Mouse (Mus musculus) G1E-ER4 (cell line): ENCODE measurements around the gene Pdcd1lg2. TPM values are rescaled to one million over a fixed set of nuclear protein-coding genes. Genes with fewer than 3 reads are reported as not detected.

Experiments
- GATA1 ChIP-seq: IDR thresholded peaks from one replicate; pipeline ENCODE4 v1.8.0; 2012; ENCODE audit warnings: low read length, inconsistent platforms
- polyA plus RNA-seq: library from polyadenylated mRNA; stranded (reverse); fragments of >175 nt; gene quantifications from 2 replicates; pipeline ENCODE4 v1.2.3, GENCODE M21; 2012

The Pdcd1lg2 gene
- polyA plus RNA-seq, 1 experiment, result 0.12 TPM

DNA sequence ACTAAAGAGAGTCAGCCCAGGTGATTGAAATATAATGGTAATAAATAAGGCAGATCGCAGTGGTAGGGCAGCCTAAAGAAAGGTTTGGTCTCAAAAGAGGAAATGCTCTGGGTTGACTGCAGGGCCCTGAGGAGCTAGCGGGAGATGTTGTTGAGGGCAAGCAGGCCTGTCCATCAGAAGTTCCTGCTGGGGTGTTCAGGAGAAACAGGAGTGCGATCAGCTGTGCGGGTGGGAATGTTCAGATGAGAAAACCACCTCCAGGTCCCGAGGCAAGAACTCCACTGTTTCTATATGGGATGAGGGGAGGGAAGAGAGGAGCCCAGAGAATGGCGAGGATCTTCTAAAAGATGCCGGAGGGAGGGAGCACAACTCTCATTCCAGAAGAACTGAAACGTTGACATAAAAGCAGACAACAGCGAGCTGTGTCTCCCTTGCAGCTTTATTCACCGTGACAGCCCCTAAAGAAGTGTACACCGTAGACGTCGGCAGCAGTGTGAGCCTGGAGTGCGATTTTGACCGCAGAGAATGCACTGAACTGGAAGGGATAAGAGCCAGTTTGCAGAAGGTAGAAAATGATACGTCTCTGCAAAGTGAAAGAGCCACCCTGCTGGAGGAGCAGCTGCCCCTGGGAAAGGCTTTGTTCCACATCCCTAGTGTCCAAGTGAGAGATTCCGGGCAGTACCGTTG, 26.2 kb downstream of the Pdcd1lg2 start:
- TF ChIP-seq GATA1, result no peak

DNA sequence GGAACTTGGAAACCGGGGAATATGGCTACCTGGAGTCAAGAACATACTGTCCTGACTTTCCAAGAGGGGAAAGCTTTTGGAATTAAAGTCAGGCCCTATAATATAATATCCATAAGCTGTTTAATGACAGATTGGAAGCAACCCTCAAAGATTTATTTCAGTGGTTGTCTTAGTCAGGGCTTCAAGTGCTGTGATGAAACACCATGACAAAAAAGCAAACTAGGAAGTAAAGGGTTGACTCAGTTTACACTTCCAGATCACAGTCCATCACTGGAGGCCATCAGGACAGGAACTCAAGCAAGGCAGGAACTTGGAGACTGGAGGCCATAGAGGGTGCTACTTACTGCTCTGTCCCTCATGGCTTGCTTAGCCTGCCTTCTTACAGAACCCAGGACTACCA, 27.1 kb downstream of the Pdcd1lg2 start:
- TF ChIP-seq GATA1, result no peak

DNA sequence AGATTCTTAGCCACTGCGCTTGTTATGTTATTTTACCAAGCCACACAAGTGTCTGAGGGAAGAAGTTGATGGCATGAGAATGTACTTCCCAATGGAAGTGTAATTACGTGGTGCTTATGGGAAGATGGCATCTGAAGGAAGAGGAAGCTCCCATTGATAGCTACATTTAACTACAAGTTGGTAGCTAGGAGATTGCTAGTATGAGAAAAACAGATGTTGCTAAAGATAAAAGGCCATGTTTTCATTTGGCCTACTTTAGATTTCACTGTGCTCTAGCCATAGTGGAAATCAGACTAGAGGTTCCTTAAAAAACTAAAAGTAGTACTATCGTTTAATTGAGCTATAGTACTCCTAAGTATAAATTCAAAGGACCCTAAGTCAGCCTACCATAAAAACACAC, 28.5 kb downstream of the Pdcd1lg2 start:
- peak; percentile 58 for TF ChIP-seq GATA1

DNA sequence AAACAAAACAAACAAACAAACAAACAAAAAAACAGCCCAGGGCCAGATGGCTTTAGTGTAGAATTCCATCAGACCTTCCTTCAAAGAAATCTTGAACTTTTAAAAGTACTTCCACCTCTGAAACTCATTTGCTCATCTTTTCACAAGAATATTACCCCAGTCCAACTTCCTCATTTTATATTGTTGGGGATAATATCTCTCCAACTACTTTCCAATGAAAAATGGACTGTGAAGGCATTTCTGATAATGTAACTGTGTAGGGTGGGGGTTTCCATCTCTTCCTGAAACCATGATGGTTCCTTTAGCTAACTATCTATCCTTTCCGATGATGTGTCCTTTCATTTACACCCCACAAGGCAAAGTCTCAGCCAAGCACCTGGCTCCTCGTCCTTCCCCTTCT, 31.8 kb downstream of the Pdcd1lg2 start:
- TF ChIP-seq GATA1, result no peak

DNA sequence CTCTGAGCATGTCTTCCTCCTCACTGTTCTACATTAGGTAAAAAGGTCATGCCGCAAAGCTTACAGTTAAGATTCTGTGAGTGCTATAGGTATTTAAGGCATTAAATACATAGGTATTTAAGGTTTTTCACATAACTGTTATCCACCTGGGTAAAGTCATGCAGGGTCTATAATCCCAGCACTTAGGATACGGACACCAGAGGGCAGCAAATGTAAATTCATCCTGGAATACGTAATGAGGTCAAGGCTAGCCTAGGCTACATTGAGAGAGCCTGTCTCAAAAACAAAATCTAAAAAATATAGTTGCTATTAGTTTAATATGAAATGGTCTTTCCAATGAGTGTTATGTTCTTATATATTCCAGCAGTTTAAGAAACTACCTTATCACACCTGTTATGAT, 33.6 kb downstream of the Pdcd1lg2 start:
- no peak for TF ChIP-seq GATA1

DNA sequence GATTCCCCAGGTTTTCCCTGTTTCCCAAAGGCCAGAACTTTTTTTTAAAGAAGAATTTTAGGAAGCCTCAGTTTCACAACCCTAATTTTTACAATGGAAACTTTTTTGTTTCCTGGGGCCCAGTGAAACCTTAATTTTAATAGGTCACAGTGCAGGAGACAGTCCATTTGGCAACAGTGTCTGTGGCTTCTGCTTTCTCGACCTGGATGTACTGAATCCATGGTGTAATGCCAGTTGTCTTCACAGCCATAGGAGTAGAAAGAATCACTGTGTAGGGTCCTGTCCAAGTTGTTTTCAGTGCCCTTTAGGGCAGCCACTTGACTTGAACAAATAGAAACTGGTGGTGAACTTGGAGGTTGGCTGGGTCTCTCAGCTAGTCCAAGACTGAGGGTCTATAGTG, 37.7 kb downstream of the Pdcd1lg2 start:
- TF ChIP-seq GATA1, result no peak

DNA sequence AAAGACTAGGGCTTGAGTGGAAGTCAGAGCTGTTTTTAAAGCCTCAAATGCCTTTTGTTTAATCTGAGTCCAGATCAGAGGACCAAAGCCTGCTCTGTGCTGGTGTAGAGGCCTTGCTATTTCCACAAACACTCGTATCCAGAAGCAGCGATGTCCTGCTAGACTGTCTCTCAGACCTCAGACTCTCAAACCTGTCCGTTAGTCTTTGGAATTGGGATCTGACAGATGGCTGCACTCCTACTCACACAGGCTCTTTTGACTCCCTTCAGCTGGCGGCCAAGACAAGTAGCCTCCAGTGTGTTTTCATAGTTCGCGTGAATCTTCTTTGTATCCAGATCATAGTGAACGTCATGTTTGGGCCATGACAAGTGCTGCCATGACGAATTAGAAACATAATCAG, 39.7 kb downstream of the Pdcd1lg2 start:
- TF ChIP-seq GATA1, result no peak

DNA sequence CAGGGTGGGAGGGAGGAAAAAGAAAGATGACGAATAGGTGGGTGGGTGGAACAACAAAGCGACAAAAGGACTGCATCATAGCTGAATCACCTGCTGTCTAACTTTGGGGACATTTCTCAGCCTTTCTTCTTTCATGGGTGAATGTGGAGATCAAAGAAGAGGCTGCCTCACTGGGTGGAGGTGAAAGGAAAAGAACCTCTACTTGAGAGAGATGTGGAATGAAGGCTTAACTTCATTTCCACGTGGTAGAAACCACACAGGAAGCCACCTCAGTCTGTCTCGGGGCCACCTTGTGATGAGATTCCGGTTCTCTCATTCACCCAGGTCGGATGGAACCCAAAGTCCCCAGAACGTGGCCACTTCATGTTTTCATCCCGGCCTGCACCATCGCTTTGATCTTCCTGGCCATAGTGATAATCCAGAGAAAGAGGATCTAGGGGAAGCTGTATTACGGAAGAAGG, 43.5 kb downstream of the Pdcd1lg2 start:
- TF ChIP-seq GATA1, result no peak

DNA sequence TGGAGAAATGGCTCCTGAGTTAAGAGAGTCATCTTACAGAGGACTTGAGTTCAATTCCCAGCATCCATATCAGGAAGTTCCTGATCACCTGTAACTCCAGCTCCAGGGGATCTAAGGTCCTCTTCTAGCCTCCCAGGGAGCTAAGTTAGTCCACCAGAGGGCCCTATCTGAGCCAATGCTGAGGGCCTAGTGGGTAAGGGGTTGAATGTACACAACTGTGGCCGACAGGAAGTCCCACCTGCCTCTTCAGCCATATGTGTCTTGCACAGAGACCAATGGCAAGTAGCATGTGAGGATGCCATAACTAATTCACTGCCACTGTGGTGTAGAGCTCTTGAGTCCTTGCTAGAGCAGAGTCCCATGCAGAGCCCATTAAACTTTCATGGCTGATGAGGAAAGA, 44.4 kb downstream of the Pdcd1lg2 start:
- TF ChIP-seq GATA1, result no peak

DNA sequence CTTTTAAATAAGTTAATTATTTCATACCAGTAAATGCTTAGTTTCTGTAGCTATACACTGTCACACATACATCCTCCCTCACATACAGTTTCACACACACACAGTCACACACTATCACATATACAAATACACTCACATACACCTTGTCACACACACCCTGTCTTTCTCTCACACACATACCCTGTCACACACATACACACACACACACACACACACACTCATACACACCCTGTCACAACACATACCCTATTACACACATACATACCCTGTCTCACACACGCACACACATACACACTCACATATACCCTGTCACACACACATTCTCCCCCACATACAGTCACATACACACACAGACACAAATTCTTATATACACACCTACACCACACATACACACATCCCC, 47.3 kb downstream of the Pdcd1lg2 start:
- no peak for TF ChIP-seq GATA1

DNA sequence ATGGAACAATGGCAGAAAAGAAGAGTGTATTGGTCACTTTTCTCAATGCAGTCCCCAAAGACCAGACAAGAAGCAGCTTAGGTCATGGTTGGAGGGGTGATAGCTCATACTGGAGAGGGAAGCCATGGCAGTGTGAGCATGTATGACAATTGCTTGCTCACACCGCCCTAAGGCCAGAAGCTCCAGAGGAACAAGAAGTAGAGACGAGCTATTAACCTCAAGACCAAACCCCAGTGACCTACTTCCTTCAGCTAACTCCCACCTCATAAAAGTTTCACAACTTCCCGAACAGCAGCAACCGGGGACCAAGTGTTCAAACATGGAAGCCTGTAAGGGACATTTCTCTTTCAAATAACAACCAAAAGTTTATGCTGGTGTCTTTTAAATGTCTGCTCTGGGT, 51.7 kb downstream of the Pdcd1lg2 start:
- no peak for TF ChIP-seq GATA1

DNA sequence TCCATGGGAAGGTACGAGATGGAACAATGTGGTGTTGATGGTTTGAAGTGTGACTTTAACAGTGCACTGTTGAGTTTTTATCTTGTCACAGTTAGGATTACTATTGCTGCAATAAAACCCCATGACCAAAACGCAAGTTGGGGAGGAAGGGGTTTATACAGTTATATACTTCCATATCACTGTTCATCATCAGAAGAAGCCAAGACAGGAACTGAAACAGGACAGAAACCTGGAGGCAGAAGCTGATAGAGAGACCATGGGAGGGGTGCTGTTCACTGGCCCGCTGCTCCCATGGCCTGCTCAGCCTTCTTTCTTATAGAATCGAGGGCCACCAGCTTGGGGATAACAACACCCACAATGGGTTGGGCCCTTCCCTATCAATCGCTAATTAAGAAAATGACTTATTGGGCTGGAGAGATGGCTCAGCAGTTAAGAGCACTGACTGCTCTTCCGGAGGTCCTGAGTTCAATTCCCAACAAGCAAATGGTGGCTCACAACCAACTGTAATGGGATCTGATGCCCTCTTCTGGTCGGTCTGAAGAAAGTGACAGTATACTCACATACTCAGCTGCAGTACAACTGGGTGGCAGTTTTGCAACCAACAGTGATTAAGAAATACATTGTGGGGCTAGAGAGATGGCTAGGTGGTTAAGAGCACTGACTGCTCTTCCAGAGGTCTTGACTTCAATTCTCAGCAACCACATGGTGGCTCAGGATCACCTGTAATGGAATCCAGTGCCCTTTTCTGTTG, 53.1 kb downstream of the Pdcd1lg2 start:
- TF ChIP-seq GATA1, result no peak

DNA sequence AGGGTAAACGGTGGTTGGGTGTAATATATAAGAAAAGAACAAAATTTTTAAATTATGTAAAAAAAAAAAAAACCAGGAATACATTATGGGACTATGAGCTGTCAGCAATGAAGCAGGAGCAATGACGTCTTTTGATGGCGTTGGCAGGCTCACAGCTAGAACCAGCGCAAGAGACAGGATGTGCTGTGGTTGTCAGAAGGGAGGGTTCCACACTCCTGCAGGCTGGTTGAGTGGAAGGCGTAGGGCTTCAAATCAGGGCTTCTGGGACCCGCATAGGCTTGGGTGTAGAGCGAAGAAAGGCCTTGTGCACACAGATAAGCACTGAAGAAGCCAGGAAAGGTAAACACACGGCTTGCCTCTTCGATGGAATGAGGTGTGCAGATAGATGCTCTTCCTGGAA, 56.1 kb downstream of the Pdcd1lg2 start:
- TF ChIP-seq GATA1, result no peak

DNA sequence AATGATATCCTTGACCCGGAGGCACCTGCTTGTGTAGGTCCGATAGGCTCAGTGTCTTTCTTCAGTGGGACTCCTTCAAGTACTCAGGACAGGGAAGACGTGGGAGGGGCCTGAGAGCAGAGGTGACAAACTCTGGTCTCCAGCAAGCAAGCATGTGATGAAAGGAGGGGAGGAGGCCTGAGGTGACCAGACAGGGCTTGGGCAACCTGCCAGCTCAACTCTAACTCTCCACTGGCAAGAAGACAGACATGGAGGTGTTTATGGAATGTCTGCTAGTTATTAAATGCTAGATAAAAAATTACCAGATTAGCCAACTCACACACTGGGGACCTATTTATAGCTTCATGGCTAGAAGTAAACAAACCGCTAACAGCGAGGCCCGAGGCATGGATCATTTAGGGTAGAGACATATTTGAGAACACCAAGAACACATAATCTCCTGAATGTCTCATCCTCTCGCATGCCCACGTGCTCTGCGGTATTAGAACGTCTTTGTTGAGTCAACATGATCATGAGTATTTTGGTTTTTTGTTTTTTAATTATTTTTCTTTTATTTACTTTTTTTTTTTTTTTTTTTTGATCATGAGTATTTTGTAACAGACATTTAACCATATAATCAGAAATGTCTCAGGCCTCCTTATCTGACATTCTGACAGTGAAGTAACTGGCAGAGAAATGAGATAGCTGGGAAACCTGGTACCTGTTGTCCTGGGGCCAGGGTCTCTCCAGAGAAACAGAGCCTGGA, 58.4 kb downstream of the Pdcd1lg2 start:
- TF ChIP-seq GATA1, result no peak

DNA sequence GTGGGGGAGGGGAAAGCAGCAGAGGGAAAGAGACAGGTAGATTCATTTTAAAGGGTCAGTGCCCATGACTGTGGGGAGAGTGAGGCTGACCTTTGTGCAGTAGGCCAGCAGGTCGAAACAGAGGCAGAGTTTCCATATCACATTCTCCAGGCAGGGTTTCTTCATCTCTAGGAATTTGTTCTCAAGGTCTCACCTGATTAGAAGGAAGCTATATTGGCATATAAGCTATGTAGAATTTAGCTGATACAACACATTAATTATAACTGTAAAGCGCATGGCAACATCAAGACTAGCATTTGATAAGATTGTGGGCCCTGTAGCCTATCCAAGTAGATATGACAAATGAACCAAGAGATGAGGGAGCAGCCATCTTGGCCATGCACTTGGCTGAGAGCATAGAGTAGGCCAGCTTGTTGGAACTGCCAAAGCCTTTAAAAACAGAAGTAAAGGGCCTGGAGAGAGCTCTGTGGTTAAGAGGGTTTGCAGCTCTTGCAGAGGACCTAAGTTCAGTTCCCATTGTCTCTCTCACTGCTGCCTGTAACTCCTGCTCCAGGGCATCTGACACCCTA, 59.1 kb downstream of the Pdcd1lg2 start:
- no peak for TF ChIP-seq GATA1

DNA sequence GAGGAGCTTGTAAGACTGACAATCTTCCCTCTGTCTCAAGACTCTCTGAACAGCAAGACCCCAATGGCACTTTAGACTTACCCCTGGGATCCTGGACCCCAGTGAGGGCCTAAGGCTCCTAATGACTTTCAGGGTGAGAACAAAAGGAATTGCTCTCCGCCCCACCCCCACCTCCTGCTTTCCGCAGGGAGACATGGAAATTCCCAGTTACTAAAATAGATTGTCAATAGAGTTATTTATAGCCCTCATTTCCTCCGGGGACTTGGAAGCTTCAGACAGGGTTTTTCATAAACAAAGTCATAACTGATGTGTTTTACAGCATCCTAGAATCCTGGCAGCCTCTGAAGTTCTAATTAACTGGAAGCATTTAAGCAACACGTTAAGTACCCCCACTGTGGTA, 59.9 kb downstream of the Pdcd1lg2 start:
- no peak for TF ChIP-seq GATA1
